Mouse (Mus musculus) liver, embryonic 14.5 days (tissue): ENCODE results near the gene Tbc1d10b. TPM values are rescaled to one million over a fixed set of nuclear protein-coding genes. Genes with fewer than 3 reads are reported as not detected.

Experiments used
- ATAC-seq: fragments of 200-750 bp; cut with Nextera tagmentation; 2 replicates; pipeline ENCODE4 v1.8.0; 2017; ENCODE audit warnings: moderate number of reproducible peaks, mild to moderate bottlenecking, moderate library complexity; ENCODE audit not compliant: insufficient read depth
- DNase-seq, 3 experiments: peaks; one replicate each; pipeline ENCODE4 v3.0.0-alpha.2; 2012 to 2013; ENCODE audit warnings: low read depth in 3 of 3, low spot score in 3 of 3
- H3K27ac ChIP-seq: fragments of 300-500 bp; sonication (generic); 2 replicates; pipeline ENCODE4 v1.5.1; 2014; ENCODE audit warnings: moderate library complexity, mild to moderate bottlenecking, control low read depth, inconsistent platforms
- H3K27me3 ChIP-seq: fragments of 300-500 bp; sonication (generic); 2 replicates; pipeline ENCODE4 v1.6.1; 2014; ENCODE audit warnings: mild to moderate bottlenecking, low read length, moderate library complexity; ENCODE audit not compliant: control insufficient read depth, insufficient read depth
- H3K36me3 ChIP-seq: fragments of 300-500 bp; sonication (generic); replicated peaks from 2 replicates; pipeline ENCODE4 v1.6.1; 2014; ENCODE audit warnings: low read depth; ENCODE audit not compliant: control insufficient read depth, insufficient read depth
- H3K4me1 ChIP-seq, 2 experiments: fragments of 200-500 bp in 1 of 2; fragments of 300-500 bp in 1 of 2; sonication (generic) in 1 of 2; replicated peaks; 2 replicates each; pipeline ENCODE4 v1.6.1; 2012 to 2014; ENCODE audit warnings: antibody characterized with exemption in 1 of 2, inconsistent platforms in 1 of 2, low read length in 1 of 2; ENCODE audit not compliant: control insufficient read depth in 2 of 2, insufficient read depth in 2 of 2
- H3K4me2 ChIP-seq: fragments of 300-500 bp; sonication (generic); 2 replicates; pipeline ENCODE4 v1.6.1; 2014; ENCODE audit warnings: low read depth, mild to moderate bottlenecking, control low read depth, moderate library complexity
- H3K4me3 ChIP-seq, 2 experiments: fragments of 200-500 bp in 1 of 2; fragments of 300-500 bp in 1 of 2; sonication (generic) in 1 of 2; 2 replicates each; pipeline ENCODE4 v1.5.1; 2012 to 2014; ENCODE audit warnings: low read depth in 2 of 2, low read length in 2 of 2, mild to moderate bottlenecking in 2 of 2, control low read depth in 1 of 2, inconsistent platforms in 1 of 2, moderate library complexity in 1 of 2; ENCODE audit not compliant: insufficient read depth in 1 of 2
- H3K9ac ChIP-seq: fragments of 300-500 bp; sonication (generic); replicated peaks from 2 replicates; pipeline ENCODE4 v1.6.1; 2014; ENCODE audit warnings: mild to moderate bottlenecking, control low read depth, moderate library complexity
- H3K9me3 ChIP-seq: fragments of 300-500 bp; sonication (generic); 2 replicates; pipeline ENCODE4 v1.6.1; 2016; ENCODE audit warnings: low read length, mixed read lengths; ENCODE audit not compliant: control insufficient read depth
- CTCF ChIP-seq: IDR thresholded peaks from 2 replicates; pipeline ENCODE4 v1.5.1; 2016; ENCODE audit warnings: antibody characterized with exemption, low read depth, control low read depth
- EP300 ChIP-seq: IDR thresholded peaks from 2 replicates; pipeline ENCODE4 v1.6.1; 2016; ENCODE audit warnings: antibody characterized with exemption, low read depth
- WGBS: fragments of 180-500 bp; shearing (Covaris S2); extraction: QIAGEN DNeasy Blood & Tissue Kit; methylation state at CpG from one replicate; pipeline ENCODE4 v1.1.7; 2014; ENCODE audit not compliant: insufficient replicate concordance; 5-methylcytosine and 5-hydroxymethylcytosine counted together
- polyA plus RNA-seq, 2 experiments: library from polyadenylated mRNA; depleted of rRNA in 1 of 2; stranded (reverse) in 1 of 2; unstranded in 1 of 2; fragments of >200 nt; fragmentation: Nextera tagmentation in 1 of 2; extraction: Ambion mirVana in 1 of 2; gene quantifications; 2 replicates each; pipeline versions ENCODE4 v1.2.1 to v1.2.3; 2012 to 2014

Gene Tbc1d10b
- polyA plus RNA-seq, 2 experiments, result 10.9 to 15.5 TPM

DNA sequence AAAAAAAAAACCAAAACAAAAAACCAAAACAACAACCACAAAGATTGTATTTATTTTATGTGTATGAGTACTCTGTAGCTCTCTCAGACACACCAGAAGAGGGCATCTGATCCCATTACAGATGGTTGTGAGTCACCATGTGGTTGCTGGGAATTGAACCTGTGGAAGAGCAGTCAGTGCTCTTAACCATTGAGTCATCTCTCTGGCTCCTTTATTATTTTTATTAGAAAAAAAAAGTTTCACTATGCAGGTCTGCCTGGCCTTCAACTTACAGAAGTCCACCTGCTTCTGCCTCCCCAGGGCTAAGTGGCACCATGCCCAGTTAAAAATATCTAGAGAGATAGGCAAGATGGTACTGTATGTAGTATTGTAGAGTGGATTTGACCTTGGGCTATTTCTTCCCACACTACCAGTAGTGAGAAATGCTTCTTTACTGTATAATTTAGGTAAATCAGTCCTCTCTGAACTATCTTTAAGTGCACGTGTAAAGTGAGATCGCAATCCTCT lies 35.1 kb upstream of the Tbc1d10b start:
- H3K27ac ChIP-seq, result peak overlapping the region; percentile 65
- peak overlapping the region; percentile 94 for H3K4me2 ChIP-seq
- H3K9me3 ChIP-seq, result no peaks in the 10 kb centered on the region
- H3K4me3 ChIP-seq, result peak overlapping the region; percentile 82 to 87
- no peak for TF ChIP-seq EP300
- TF ChIP-seq CTCF, result no peak
- ATAC-seq, result no peak
- H3K36me3 ChIP-seq, result no peaks in the 10 kb centered on the region; the same call in 1 of the 2 replicates
- no peaks in the 10 kb centered on the region for H3K27me3 ChIP-seq
- WGBS, result 31% methylated on average over 2 of the region's 2 CpGs
- DNase-seq, result no peak
- peaks cover 10 to 23% of the 10 kb centered on the region in 2 experiments for H3K4me1 ChIP-seq
- peak overlapping the region; percentile 76 for H3K9ac ChIP-seq

GRCm38 (mm10) chr7:127234777-127235176 lies 26.5 kb upstream of the Tbc1d10b start:
- H3K9ac ChIP-seq, result no peak overlapping the region
- H3K4me2 ChIP-seq, result no peak overlapping the region
- no peaks in the 10 kb centered on the region for H3K27me3 ChIP-seq
- H3K4me1 ChIP-seq, result peaks cover 8 to 11% of the 10 kb centered on the region in 2 experiments
- H3K36me3 ChIP-seq, result peaks cover 17% of the 10 kb centered on the region
- H3K27ac ChIP-seq, result no peak overlapping the region
- H3K9me3 ChIP-seq, result no peaks in the 10 kb centered on the region
- no peak overlapping the region for H3K4me3 ChIP-seq
- DNase-seq (no peak), ATAC-seq (no peak)
- TF ChIP-seq CTCF (no peak), EP300 (no peak)
- 91% methylated on average over 2 of the region's 2 CpGs for WGBS

- H3K36me3 ChIP-seq, result peaks cover 17% of the 10 kb centered on the region
- no peak for DNase-seq
- ATAC-seq, result no peak
- H3K9me3 ChIP-seq, result no peaks in the 10 kb centered on the region
- 1% methylated on average over 9 of the region's 9 CpGs for WGBS
- H3K4me3 ChIP-seq, result peak overlapping the region; percentile 91 to 92
- H3K4me2 ChIP-seq, result peak overlapping the region; percentile 85
- TF ChIP-seq EP300 (no peak), CTCF (no peak)
- H3K27me3 ChIP-seq, result no peaks in the 10 kb centered on the region
- H3K9ac ChIP-seq, result peak overlapping the region; percentile 92
- peak overlapping the region; percentile 85 for H3K27ac ChIP-seq
- peaks cover 9 to 12% of the 10 kb centered on the region in 2 experiments for H3K4me1 ChIP-seq
These were observed 25.5 kb upstream of the Tbc1d10b start for GRCm38 (mm10) chr7:127233765-127234164.

GRCm38 (mm10) chr7:127233368-127233749 lies 25.1 kb upstream of the Tbc1d10b start:
- TF ChIP-seq EP300 (no peak), CTCF (no peak)
- Histone ChIP-seq H3K27ac (peak overlapping the region; percentile 85), H3K9me3 (no peaks in the 10 kb centered on the region), H3K9ac (peak overlapping the region; percentile 92), H3K36me3 (peaks cover 17% of the 10 kb centered on the region), H3K4me3 (peak overlapping the region; percentile 91 to 92), H3K4me1 (peaks cover 10 to 13% of the 10 kb centered on the region in 2 experiments), H3K27me3 (no peaks in the 10 kb centered on the region), H3K4me2 (peak overlapping the region; percentile 85)
- peak; percentile 52 for ATAC-seq
- under 1% methylated on average over 27 of the region's 27 CpGs for WGBS
- DNase-seq, result no peak

GRCm38 (mm10) chr7:127232622-127233367 lies 24.5 kb upstream of the Tbc1d10b start, which contains the start of the genes Zfp553 and Sept1:
Gene Zfp553 (plus strand): TSS chr7:127233061.
Gene Sept1 (minus strand): TSS chr7:127233130.
- H3K27me3 ChIP-seq, result no peaks in the 10 kb centered on the region
- peak within 1 kb of the TSS; percentile 91 to 92 for H3K4me3 ChIP-seq
- no peaks in the 10 kb centered on the region for H3K9me3 ChIP-seq
- peak within 1 kb of the TSS; percentile 85 for H3K4me2 ChIP-seq
- H3K27ac ChIP-seq, result peak within 1 kb of the TSS; percentile 85
- peak in 2 of 3 experiments; percentile 37 to 67 for DNase-seq
- peaks cover 10 to 14% of the 10 kb centered on the region in 2 experiments for H3K4me1 ChIP-seq
- H3K9ac ChIP-seq, result peak within 1 kb of the TSS; percentile 92
- H3K36me3 ChIP-seq, result peaks cover 17% of the 10 kb centered on the region
- peak; percentile 84 for ATAC-seq
- under 1% methylated on average over 64 of the region's 64 CpGs for whole genome bisulfite sequencing
- no peak for TF ChIP-seq CTCF
- TF ChIP-seq EP300, result no peak
